Mouse (Mus musculus) urinary bladder, postnatal 36 days (tissue): ENCODE data around the gene Map3k7.
"Not testable (repeated sequence)": the region's sequence is repeated elsewhere in the genome, so short reads cannot be mapped to it uniquely, and the experiment has no call there.

Experiments used
- DNase-seq, 2 experiments: peaks; one replicate each; pipeline ENCODE4 v3.0.0; 2022; ENCODE audit warnings: low spot score in 2 of 2, mixed read lengths in 1 of 2

Map3k7 gene

GRCm38 (mm10) chr4:31993386-31993785 lies 29.5 kb downstream of the Map3k7 start:
- no peak for DNase-seq

- DNase-seq, result no peak
Observed at GRCm38 (mm10) chr4:31993865-31994264, 30.0 kb downstream of the Map3k7 start.

GRCm38 (mm10) chr4:32001498-32001897 lies 37.6 kb downstream of the Map3k7 start:
- DNase-seq, result no peak

- no peak for DNase-seq
Observed at GRCm38 (mm10) chr4:32004773-32005591, 41.1 kb downstream of the Map3k7 start.

- DNase-seq, result no peak
Observed at GRCm38 (mm10) chr4:32007174-32007573, 43.3 kb downstream of the Map3k7 start.

- no peak for DNase-seq
Observed at GRCm38 (mm10) chr4:32008095-32008494, 44.2 kb downstream of the Map3k7 start.

- no peak for DNase-seq
Observed at GRCm38 (mm10) chr4:32010808-32011207, 46.9 kb downstream of the Map3k7 start.

- no peak for DNase-seq
Observed at GRCm38 (mm10) chr4:32011218-32011973, 47.5 kb downstream of the Map3k7 start.

GRCm38 (mm10) chr4:32021131-32021530 lies 57.2 kb downstream of the Map3k7 start:
- no peak for DNase-seq

GRCm38 (mm10) chr4:32022321-32022720 lies 58.4 kb downstream of the Map3k7 start:
- DNase-seq, result no peak

GRCm38 (mm10) chr4:32024170-32024569 lies 60.3 kb downstream of the Map3k7 start:
- not testable (repeated sequence) for DNase-seq

- peak in 1 of 2 experiments; percentile 6 for DNase-seq
Observed at GRCm38 (mm10) chr4:32025105-32025504, 61.2 kb downstream of the Map3k7 start.

GRCm38 (mm10) chr4:32027094-32027493 lies 63.2 kb downstream of the Map3k7 start:
- no peak for DNase-seq

- no peak for DNase-seq
Observed at GRCm38 (mm10) chr4:32037267-32037666, 73.4 kb downstream of the Map3k7 start.

- no peak for DNase-seq
Observed at GRCm38 (mm10) chr4:32041741-32042452, 78.0 kb downstream of the Map3k7 start.

GRCm38 (mm10) chr4:32045234-32045633 lies 81.3 kb downstream of the Map3k7 start:
- no peak for DNase-seq

GRCm38 (mm10) chr4:32049824-32050223 lies 85.9 kb downstream of the Map3k7 start:
- DNase-seq, result no peak

- DNase-seq, result no peak
Observed at GRCm38 (mm10) chr4:32053171-32053570, 89.3 kb downstream of the Map3k7 start.

GRCm38 (mm10) chr4:32055151-32056052 lies 91.5 kb downstream of the Map3k7 start:
- DNase-seq, result peak; percentile 80 to 82

GRCm38 (mm10) chr4:32056441-32056840 lies 92.5 kb downstream of the Map3k7 start:
- no peak for DNase-seq

GRCm38 (mm10) chr4:32057102-32057501 lies 93.2 kb downstream of the Map3k7 start:
- no peak for DNase-seq
